Mouse (Mus musculus): Measurements from ENCODE around the gene Camk2b. TPM values are rescaled to one million over a fixed set of nuclear protein-coding genes. Genes with fewer than 3 reads are reported as not detected.

Gene Camk2b
- polyA plus RNA-seq, 2 experiments, result 0.40 to 0.55 TPM

DNA sequence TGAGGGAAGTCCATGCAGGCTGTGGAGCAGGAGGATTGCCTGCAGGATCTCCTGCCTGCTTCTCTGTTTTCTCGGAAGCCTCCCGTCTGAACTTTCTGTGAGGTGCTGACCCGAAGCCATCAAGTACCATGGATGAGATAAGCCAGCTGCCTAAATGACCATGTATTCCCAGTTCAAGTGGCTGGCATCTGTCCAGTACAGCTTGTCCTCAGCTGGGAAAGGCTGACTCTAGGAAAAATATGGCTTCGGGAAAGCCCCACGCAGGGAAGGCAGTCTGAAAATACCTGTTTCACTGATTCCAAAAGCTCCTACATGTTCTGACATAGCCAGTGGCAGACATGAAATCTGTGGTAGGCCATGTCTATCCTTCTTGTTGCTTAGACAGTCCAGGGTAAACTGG is 113.7 kb downstream of the Camk2b start:
- Histone ChIP-seq H3K27ac (no peak overlapping the region), H3K27me3 (ENCODE audit: control insufficient read depth, insufficient read depth, low read length) (no peaks in the 10 kb centered on the region), H3K36me3 (replicated peaks; ENCODE audit: control insufficient read depth, insufficient read depth, low read depth) (no peaks in the 10 kb centered on the region), H3K9me3 (ENCODE audit: control insufficient read depth, low read length) (no peaks in the 10 kb centered on the region), H3K9ac (replicated peaks) (no peak overlapping the region), H3K4me3 (ENCODE audit: insufficient read depth in 1 of 2, low read depth in 2 of 2, low read length in 2 of 2) (no peak overlapping the region), H3K4me2 (ENCODE audit: low read depth) (no peak overlapping the region), H3K4me1 (replicated peaks; ENCODE audit: control insufficient read depth in 2 of 2, insufficient read depth in 2 of 2, low read length in 1 of 2) (peaks cover 9 to 15% of the 10 kb centered on the region in 2 experiments)
- 85% methylated on average over 5 of the region's 5 CpGs for WGBS (ENCODE audit: insufficient replicate concordance)
- no peak for TF ChIP-seq CTCF (IDR thresholded peaks at IDR 0.05; ENCODE audit: low read depth)
- no peak for TF ChIP-seq EP300 (IDR thresholded peaks at IDR 0.05; ENCODE audit: low read depth)
- no peak for ATAC-seq (ENCODE audit: insufficient read depth)
- DNase-seq (ENCODE audit: low read depth in 3 of 3, low spot score in 3 of 3), result no peak

DNA sequence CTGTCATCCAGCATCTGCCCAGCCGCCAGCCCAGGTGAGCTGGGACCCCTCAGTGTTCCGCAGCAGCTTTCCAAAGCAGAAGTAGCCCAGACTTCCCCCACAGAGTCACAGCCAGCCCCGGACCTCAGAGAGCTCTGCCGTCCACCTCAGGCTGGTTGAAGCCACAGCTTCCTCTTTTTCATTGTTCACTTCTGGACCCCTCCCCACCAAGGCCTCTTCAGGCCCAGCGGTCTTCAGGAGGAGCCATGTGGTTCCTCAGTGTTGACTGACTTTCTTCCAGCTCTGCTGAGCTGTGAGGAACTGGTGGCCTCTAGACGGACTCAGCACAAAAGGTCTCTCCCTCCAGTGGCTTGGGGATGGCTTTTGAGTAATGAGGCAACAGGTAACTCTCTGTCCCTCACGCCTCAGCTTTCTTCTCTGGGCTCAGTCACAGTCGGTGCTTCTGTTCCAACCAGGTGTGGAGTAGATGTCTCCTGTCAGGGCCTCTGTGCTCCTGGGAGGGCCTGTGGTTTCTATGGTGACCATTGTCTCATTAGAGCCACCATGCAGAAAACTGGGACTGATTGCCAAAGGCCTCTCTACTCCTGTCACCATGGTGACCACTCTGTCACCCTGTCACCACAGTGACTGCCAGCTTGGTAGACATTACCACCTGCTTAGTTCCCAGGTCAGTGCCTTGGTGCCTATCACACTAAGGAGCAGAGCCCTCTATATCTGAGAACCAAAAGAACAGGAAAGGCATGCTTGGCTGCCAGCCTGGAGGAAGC is 116.4 kb downstream of the Camk2b start, which contains the start of gene Gck:
Gene Gck, minus strand, starts transcription at position 496 of the 767 bp plus-strand sequence.
- Histone ChIP-seq H3K4me1 (replicated peaks; ENCODE audit: control insufficient read depth in 2 of 2, insufficient read depth in 2 of 2, low read length in 1 of 2) (peaks cover under 1 to 3% of the 10 kb centered on the region in 2 experiments; a peak in 1 of 4 replicates), H3K9ac (replicated peaks) (no peak within 1 kb of the TSS), H3K4me2 (ENCODE audit: low read depth) (no peak within 1 kb of the TSS), H3K9me3 (ENCODE audit: control insufficient read depth, low read length) (no peaks in the 10 kb centered on the region), H3K27ac (no peak within 1 kb of the TSS), H3K27me3 (ENCODE audit: control insufficient read depth, insufficient read depth, low read length) (no peaks in the 10 kb centered on the region), H3K4me3 (ENCODE audit: insufficient read depth in 1 of 2, low read depth in 2 of 2, low read length in 2 of 2) (no peak within 1 kb of the TSS), H3K36me3 (replicated peaks; ENCODE audit: control insufficient read depth, insufficient read depth, low read depth) (no peaks in the 10 kb centered on the region)
- peak; percentile 21; the same call in 1 of the 2 replicates for ATAC-seq (ENCODE audit: insufficient read depth)
- TF ChIP-seq EP300 (IDR thresholded peaks at IDR 0.05; ENCODE audit: low read depth), result no peak
- no peak for TF ChIP-seq CTCF (IDR thresholded peaks at IDR 0.05; ENCODE audit: low read depth)
- WGBS (ENCODE audit: insufficient replicate concordance), result 15% methylated on average over 8 of the region's 8 CpGs
- DNase-seq (ENCODE audit: low read depth in 3 of 3, low spot score in 3 of 3), result no peak

DNA sequence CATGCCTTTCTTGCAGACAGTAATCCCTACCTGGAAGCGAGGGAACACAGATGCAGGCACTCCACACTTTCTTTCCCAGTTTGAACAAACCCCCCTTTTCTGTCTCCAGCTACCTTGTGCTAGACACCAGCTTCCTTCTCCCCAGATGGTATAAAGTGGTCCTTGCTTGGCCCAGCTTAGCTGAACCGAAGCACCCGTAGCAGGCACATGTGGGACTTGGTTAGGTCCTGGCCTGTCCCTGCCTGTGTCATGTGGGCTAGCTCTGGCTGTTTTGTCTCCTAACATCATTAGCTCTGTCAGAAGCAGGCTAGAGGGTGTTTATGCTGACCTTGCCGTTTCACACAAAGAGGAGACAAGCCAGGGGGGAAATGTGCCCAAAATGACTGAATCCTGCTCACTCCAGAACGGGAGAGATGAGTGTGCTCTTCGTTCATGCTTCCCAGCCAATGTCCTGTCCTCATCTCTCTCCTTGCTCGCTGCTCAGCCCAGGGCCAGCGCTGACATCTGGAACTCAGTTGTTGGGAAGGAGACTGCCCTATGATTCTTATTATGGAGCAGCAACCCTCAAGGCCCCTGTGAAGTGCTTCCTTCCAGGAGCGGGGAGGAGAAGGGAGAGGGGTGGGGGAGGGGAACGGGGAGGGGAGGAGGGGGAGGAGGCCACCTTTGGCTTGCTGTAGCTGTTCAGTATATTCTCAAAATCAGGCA is 117.5 kb downstream of the Camk2b start:
- Histone ChIP-seq H3K36me3 (replicated peaks; ENCODE audit: control insufficient read depth, insufficient read depth, low read depth) (no peaks in the 10 kb centered on the region), H3K4me2 (ENCODE audit: low read depth) (no peak overlapping the region), H3K4me1 (replicated peaks; ENCODE audit: control insufficient read depth in 2 of 2, insufficient read depth in 2 of 2, low read length in 1 of 2) (no peaks in the 10 kb centered on the region), H3K4me3 (ENCODE audit: insufficient read depth in 1 of 2, low read depth in 2 of 2, low read length in 2 of 2) (no peak overlapping the region), H3K9ac (replicated peaks) (no peak overlapping the region), H3K27me3 (ENCODE audit: control insufficient read depth, insufficient read depth, low read length) (no peaks in the 10 kb centered on the region), H3K9me3 (ENCODE audit: control insufficient read depth, low read length) (no peaks in the 10 kb centered on the region), H3K27ac (no peak overlapping the region)
- no peak for DNase-seq (ENCODE audit: low read depth in 3 of 3, low spot score in 3 of 3)
- no peak for ATAC-seq (ENCODE audit: insufficient read depth)
- TF ChIP-seq EP300 (IDR thresholded peaks at IDR 0.05; ENCODE audit: low read depth) (no peak), CTCF (IDR thresholded peaks at IDR 0.05; ENCODE audit: low read depth) (no peak)
- WGBS (ENCODE audit: insufficient replicate concordance), result 33% methylated on average over 10 of the region's 10 CpGs

DNA sequence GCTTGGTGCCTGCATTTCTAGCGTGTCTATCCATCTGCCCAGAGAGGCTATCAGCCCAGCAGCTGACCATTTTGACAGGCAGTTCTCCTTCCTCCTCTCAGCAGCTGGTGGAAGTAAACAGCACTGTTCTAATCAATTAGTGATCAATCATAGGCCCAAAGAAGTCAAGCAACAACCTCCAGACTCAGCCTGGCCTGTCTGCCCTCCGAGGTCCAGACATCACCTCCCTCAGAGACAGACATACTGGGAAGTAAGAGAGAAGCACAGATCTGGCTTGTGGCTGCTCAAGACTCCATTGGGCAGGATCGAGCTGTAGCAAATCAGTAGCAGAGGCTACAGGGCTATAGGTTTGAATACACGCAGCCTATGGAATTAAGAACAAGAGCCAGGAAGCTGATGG is 118.4 kb downstream of the Camk2b start:
- ATAC-seq (ENCODE audit: insufficient read depth), result no peak
- Histone ChIP-seq H3K27ac (no peak overlapping the region), H3K4me2 (ENCODE audit: low read depth) (no peak overlapping the region), H3K9me3 (ENCODE audit: control insufficient read depth, low read length) (no peaks in the 10 kb centered on the region), H3K9ac (replicated peaks) (no peak overlapping the region), H3K4me3 (ENCODE audit: insufficient read depth in 1 of 2, low read depth in 2 of 2, low read length in 2 of 2) (no peak overlapping the region), H3K4me1 (replicated peaks; ENCODE audit: control insufficient read depth in 2 of 2, insufficient read depth in 2 of 2, low read length in 1 of 2) (no peaks in the 10 kb centered on the region), H3K36me3 (replicated peaks; ENCODE audit: control insufficient read depth, insufficient read depth, low read depth) (no peaks in the 10 kb centered on the region), H3K27me3 (ENCODE audit: control insufficient read depth, insufficient read depth, low read length) (no peaks in the 10 kb centered on the region)
- TF ChIP-seq EP300 (IDR thresholded peaks at IDR 0.05; ENCODE audit: low read depth), result no peak
- TF ChIP-seq CTCF (IDR thresholded peaks at IDR 0.05; ENCODE audit: low read depth), result no peak
- DNase-seq (ENCODE audit: low read depth in 3 of 3, low spot score in 3 of 3), result no peak
- 38% methylated on average over 4 of the region's 4 CpGs for WGBS (ENCODE audit: insufficient replicate concordance)

DNA sequence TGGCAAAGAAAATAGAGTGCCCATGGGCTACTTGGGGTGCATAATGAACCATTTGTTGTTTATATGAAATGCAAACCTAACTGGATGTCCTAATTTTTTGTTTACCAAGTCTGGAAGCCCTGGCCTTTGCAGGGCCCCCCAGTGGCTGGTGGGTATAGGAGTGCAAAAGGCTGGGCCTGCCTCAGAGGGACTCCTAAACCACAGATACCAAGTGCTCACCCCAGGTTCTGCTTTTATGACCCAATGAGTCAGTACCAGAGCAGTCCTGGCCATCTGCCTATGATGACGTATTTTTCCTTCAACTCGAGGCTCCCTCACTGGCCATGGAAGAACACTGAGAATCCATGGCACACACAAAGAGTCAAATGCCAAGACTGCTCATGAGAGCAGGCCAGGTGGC is 121.1 kb downstream of the Camk2b start:
- H3K27ac ChIP-seq, result no peak overlapping the region
- TF ChIP-seq CTCF (IDR thresholded peaks at IDR 0.05; ENCODE audit: low read depth), result no peak
- no peak for TF ChIP-seq EP300 (IDR thresholded peaks at IDR 0.05; ENCODE audit: low read depth)
- H3K9ac ChIP-seq (replicated peaks), result no peak overlapping the region
- H3K4me1 ChIP-seq (replicated peaks; ENCODE audit: control insufficient read depth in 2 of 2, insufficient read depth in 2 of 2, low read length in 1 of 2), result no peaks in the 10 kb centered on the region; a peak in 1 of 4 replicates
- DNase-seq (ENCODE audit: low read depth in 3 of 3, low spot score in 3 of 3) (no peak), ATAC-seq (ENCODE audit: insufficient read depth) (no peak)
- no peaks in the 10 kb centered on the region for H3K27me3 ChIP-seq (ENCODE audit: control insufficient read depth, insufficient read depth, low read length)
- 32% methylated on average over 2 of the region's 2 CpGs for WGBS (ENCODE audit: insufficient replicate concordance)
- H3K36me3 ChIP-seq (replicated peaks; ENCODE audit: control insufficient read depth, insufficient read depth, low read depth), result no peaks in the 10 kb centered on the region
- no peak overlapping the region for H3K4me2 ChIP-seq (ENCODE audit: low read depth)
- H3K9me3 ChIP-seq (ENCODE audit: control insufficient read depth, low read length), result no peaks in the 10 kb centered on the region
- H3K4me3 ChIP-seq (ENCODE audit: insufficient read depth in 1 of 2, low read depth in 2 of 2, low read length in 2 of 2), result no peak overlapping the region
